Mouse (Mus musculus): ENCODE measurements around the gene Arid4b. TPM values are rescaled to one million over a fixed set of nuclear protein-coding genes. Genes with fewer than 3 reads are reported as not detected.

Gene Arid4b
- polyA plus RNA-seq (2014; fragmentation: Illumina TruSeq; extraction: RNeasy Lipid Tissue Mini Kit (QIAGEN cat#74804); ENCODE audit: insufficient read depth, low read depth, low replicate concordance), result 8.7 TPM

GRCm38 (mm10) chr13:14063013-14063941 lies at the start of gene Arid4b, which contains the start of gene Ggps1:
Gene Arid4b, plus strand, starts transcription at chr13:14063232.
Gene Ggps1, minus strand, starts transcription at chr13:14063488.

GRCm38 (mm10) chr13:14039292-14039965 lies 23.6 kb upstream of the Arid4b start, which contains the start of gene Tbce:
Gene Tbce, minus strand, starts transcription at chr13:14039638.

Other genes with a start within 250 kb of the Arid4b start
- 15.4 TPM for gene B3galnt2, start 108.8 kb upstream of the Arid4b start, polyA plus RNA-seq (2014; fragmentation: Illumina TruSeq; extraction: RNeasy Lipid Tissue Mini Kit (QIAGEN cat#74804); ENCODE audit: insufficient read depth, low read depth, low replicate concordance)
- gene Tbce, start 23.6 kb upstream of the Arid4b start, polyA plus RNA-seq (2014; fragmentation: Illumina TruSeq; extraction: RNeasy Lipid Tissue Mini Kit (QIAGEN cat#74804); ENCODE audit: insufficient read depth, low read depth, low replicate concordance), result 24.7 TPM
- gene Ggps1, start 256 bp downstream of the Arid4b start, polyA plus RNA-seq (2014; fragmentation: Illumina TruSeq; extraction: RNeasy Lipid Tissue Mini Kit (QIAGEN cat#74804); ENCODE audit: insufficient read depth, low read depth, low replicate concordance), result 21.6 TPM